Mouse (Mus musculus) gastrocnemius, adult 18-20 months (tissue): ENCODE data around the gene Ppp2ca. TPM values are rescaled to one million over a fixed set of nuclear protein-coding genes. Genes with fewer than 3 reads are reported as not detected.
"Not testable (repeated sequence)": the region's sequence is repeated elsewhere in the genome, so short reads cannot be mapped to it uniquely, and the experiment has no call there.

ENCODE experiments used
- DNase-seq: peaks from one replicate; pipeline ENCODE4 v3.0.0; 2021; ENCODE audit warnings: low spot score
- total RNA-seq, 2 experiments: library from RNA; stranded (reverse); gene quantifications; 2 replicates each; pipeline ENCODE4 v1.2.3; 2021

Gene Ppp2ca
- total RNA-seq, 2 experiments from 2014 or later = 38.8 to 50.3 TPM

DNA sequence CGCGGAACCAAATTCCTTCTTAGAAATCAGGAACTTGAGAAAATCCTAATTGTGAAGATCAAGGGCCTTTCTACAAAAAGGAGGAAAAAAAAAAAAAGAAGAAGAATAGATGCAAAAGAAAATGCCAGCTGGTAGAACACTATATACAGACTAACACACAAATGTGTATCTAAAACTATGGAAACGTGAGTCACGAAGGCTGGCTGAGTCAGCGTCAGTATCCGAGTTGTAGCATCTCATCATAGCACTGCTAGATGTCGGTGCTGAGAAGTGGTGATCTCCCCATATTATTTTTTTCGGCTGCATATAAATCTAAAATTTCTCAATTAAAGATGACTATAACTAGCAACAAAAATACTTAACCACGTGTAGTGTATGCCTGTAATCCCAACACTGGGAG is 7.2 kb upstream of the Ppp2ca start:
- no peak for DNase-seq

DNA sequence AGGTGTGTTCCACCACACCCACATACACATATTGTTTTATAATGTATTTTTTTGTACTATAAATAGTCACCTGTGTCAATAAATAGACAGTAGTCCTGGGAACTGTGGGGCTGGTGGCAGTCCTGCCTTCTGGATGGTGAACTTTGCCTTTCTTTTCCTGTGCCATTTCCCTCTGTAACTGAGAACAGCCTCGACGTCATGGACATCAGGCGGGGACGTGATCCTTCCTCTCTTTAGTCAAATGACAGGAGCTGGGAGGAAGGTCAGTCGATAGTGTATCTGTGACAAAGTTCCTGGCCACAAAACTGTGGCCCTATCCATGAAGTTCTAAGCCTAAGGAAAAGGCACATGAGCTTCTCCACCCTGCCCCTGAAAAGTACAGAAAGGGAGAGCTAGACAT is 3.9 kb upstream of the Ppp2ca start:
- peak; percentile 66 for DNase-seq

DNA sequence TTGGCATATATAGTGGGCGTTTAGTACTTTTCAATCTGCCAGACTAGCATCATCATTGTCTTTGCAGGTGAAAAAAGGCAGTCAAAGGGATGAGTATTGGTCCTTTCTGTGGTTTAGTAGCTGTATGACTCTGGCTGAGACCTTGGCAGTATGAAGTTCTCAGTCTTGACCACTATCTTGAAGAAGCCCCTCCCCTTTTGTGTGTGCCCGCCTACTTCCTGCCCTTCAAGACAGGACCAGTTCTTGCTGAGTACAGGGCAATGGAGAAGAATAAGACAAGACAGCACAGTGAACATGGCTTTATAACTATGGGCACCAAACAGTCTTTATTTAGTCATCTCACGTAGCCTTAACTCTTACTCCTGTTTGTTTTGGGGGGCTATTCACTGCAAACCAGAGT is 1.5 kb upstream of the Ppp2ca start:
- DNase-seq = no peak

DNA sequence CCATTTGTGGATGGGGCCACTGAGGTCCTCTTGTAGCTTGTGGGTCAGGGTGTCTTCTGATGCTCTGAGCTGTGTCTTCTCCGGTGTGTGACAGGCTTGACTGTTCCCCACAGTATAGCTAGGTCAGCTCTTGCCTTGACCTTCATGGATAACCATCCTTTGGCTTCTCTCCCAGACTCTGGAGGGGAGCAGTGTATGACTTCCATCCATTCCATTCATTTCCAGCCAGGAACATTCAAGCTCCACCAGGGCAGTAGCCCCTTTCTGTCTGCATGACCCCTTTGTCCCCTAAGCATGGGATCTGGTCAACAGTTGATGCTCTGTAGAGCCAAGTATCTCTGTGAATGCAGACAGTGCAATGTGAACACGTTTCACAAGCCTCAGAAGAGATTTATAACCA is 885 bp upstream of the Ppp2ca start:
- no peak for DNase-seq

DNA sequence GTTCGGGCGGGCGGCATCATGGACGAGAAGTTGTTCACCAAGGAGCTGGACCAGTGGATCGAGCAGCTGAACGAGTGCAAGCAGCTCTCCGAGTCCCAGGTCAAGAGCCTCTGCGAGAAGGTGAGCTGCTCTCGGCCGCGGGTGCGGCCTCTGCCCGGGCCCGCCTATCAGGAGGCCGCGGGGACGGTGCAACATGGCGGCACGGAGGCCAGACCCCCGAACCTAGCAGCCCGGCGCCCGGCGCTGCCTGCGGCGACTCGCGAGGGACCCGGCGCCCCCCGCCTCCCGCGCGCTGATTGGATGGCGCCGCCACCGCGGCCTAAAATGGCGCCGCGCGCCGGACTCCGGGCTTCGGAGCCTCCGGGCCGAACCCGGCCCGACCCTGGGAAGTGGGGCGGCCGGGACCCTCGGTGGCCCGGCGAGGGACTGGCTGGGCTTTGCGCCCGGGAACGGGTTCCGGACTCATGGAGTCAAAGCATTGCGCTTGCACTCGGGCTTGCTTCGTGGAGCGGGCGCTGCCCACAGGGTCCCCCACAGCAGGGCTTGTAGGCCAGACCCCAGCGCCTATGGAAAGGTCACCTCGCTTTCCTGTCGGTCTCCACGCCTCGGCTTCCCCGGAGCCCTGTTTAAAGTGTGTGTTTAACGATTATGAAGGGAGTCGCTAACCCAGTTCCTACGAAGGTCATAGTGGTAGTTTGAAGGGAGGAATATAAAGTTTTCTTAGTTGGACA is 715 bp downstream of the Ppp2ca start:
- peak; percentile 49 for DNase-seq

DNA sequence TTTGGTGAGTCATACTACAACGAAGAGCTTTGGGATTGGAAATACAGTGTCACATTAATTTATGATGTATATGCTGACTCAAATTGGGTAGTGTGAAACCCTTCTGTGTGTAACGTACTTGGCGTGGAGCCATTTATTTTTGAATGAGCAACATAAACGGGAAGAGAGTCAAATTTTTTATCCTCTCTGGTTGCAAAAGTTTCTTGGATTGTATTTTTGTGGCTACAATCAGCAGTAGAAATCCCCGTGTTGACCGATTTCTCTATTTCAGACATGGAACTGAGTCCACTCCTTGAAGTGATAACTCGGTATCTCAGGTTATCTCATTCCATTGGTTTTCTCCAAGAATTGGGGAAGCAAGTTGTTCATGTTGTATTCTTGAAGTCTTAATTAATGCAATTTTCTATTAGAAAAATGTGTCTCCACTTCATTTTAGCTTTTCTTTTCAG is 1.3 kb downstream of the Ppp2ca start:
- no peak for DNase-seq

DNA sequence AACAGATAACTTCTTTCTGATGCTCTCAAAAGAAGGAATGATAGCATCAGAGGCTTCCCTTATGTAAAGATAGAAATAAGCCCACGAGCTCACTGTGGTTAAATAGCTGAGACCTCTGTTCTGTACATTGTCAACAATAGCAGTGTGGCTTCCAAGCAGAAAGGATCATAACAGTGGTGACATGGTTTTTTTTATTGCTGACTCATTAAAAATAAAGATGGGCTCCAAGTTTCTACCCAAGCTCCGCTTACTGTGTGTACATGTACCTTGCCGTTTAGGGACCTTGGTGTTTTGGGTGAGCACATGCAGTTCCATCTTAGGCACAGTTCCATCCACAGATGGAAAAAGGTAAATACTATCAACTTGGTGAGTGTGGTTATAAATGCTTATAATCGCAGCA is 4.5 kb downstream of the Ppp2ca start:
- no peak for DNase-seq

DNA sequence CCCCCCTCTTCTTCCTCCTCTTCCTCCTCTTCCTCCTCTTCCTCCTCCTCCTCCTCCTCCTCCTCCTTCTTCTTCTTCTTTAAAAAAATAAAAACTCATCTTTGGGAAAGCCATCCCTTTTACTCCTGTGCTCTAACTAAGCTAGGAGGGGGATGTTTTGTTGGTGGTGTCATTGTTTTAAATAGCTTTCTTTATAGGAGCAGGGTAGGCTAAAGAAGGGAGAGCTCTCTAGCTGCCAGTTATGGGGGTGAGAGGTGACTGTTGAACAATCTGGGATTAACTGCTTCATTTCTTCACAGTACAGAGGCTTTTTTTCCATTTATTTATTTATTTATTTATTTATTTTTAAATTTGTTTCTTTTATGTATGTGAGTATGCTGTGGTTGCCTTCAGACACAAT is 7.0 kb downstream of the Ppp2ca start:
- DNase-seq = no peak

DNA sequence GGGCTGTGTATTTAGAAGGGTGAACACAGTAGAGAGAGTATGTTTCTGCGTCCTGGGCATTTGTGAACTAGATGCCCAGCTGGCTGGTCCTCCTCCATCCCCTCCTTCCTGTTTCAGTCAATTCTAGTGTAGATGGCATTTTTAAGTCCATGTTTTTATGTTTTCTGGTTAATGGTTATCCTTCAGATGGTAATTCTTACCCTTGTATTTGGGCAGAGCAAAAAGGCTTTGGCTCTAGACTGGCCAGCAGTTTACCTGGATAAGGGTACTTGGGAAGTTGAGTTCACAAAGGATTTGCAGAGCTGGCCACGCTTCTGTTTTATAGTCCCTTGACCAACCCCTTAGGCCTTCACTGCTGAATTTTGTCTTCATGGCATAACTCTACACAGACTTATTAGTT is 7.6 kb downstream of the Ppp2ca start:
- DNase-seq = no peak

DNA sequence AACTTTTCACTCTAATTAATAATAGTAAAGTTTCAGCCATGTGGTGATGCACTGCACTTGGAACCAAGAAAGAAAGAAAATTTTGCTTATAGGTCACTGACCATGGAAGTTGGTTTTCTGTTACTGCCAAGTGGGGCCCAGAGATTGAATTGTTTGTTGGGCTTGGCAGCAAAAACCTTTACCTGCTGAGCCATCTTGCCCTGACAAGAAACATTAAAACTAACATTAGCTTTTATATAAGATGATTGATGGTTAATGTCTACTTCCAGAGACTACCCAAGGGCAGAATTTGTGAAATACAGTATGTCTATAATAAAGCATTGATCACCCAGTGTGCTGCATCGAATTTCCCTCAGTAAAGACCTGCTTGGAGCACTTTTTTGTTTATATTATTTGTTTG is 8.0 kb downstream of the Ppp2ca start:
- DNase-seq = no peak

DNA sequence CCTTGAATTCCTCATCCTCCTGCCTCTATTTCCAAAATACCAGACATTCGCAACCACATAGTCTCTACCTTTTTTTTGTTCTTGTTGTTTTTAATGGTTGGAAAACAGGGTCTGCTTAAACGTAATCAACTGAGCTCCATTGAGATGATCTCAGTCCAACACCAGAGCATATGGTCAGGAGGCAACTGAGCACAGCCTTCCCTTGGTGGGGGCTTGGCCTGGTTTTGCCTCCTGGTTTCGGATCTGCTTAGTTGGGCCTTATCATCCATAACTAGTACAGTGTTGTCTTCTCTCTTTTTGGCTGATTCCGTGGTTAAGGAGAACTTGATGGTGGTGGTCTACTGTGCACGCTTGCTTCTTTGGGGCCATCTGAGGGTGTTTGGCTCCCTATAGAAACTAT is 10.3 kb downstream of the Ppp2ca start:
- no peak for DNase-seq

DNA sequence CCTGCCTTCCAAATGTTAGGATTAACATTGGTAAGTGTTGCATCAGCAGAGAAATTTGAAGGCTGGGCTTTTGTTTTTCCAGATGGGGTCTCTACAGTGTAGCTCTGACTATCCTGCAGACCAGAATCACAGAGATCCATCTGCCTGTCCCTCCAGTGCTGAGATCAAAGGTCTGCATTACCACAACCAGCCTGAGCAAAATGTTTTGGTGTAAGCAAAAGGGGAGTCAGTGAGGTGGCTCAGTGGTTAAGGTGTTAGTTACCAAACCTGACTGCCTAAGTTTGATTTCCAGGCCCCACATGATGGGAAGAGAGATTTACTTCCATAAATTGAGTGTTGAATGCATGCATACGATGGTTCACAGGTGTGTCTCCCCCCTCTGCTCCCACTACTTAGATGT is 10.9 kb downstream of the Ppp2ca start:
- DNase-seq = no peak

DNA sequence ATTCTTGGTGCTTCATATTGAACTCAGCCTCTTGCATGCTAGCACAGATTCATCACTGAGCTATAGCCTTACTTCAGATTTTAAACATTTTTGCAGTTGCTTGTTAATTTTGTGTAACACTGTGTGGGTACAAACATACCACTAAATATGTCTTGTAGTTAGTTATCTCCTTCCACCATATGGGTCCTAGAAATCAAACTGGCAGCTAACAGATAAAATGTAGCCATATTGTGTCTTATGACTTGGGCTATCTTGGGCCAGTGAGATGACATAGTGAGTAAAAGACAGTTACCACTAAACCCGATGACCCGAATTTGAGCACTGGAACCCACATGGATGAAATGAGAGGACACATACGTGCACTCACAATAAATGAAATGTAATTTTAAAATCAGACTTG is 17.0 kb downstream of the Ppp2ca start:
- DNase-seq = no peak

DNA sequence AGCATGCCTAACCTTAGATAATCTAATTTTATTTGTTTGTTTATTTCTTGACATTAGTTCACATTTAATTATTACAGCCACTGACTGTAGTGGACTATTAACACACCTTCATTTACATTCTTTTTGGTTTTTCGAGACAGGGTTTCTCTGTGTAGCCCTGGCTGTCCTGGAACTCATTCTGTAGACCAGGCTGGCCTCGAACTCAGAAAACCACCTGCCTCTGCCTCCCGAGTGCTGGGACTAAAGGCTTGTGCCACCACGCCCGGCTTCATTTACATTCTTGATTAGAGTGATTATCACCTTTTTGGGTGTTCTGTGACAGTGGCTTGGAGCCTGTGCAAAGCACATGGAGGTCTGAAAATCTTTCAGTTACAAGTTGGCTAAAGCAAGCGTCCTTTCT is 17.6 kb downstream of the Ppp2ca start:
- DNase-seq = not testable (repeated sequence)

DNA sequence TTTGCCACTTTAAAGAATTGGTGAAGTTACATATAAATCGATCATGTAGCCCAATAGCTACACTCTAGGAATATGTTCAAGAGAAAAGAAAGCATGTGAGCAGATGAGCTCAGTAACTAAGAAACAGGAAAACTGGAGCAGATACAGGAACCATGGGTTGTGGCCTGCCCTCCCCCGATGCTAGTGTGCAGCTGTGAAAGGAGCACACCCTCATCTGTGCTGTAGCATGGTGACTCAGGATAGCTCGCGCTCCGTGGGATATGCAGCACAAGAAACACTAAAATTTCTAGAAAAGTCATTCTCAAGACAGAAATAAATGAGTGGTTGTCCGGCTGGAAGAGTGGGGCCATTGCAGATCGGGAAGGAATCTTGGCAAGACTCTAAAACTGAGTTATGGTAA is 18.7 kb downstream of the Ppp2ca start:
- no peak for DNase-seq

DNA sequence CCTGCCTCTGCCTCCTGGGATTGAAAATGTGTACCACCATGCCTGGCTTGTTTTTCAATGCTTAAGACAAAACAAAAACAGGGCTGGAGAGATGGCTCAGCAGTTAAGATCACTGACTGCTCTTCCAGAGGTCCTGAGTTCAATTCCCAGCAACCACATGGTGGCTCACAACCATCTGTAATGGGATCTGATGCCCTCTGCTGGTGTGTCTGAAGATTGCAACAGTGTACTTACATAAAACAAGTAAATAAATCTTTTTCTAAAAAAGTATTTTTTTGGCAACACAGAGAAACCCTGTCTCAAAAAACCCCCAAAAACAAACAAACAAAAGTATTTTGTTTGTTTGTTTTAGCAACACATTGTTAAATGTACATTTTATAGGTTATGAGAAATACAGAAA is 21.9 kb downstream of the Ppp2ca start:
- not testable (repeated sequence) for DNase-seq

DNA sequence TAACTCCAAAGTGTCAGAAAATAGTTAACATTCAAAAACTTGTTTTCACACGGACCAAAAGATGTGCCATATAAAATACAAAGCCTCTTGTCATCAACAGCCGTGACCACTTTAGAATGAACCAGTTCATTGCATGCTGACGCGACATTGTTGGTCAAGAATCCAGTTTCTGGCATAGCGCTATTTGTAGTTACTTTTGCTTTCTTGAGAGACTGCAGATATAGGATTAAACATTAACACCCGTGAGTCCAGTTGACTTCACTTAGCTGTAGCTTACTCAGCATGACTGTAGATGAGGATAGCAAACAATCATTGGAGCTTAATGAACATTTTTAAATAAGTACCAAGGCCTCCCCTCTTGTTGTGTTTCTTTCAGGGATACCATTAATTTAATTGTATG is 23.6 kb downstream of the Ppp2ca start:
- DNase-seq = no peak

DNA sequence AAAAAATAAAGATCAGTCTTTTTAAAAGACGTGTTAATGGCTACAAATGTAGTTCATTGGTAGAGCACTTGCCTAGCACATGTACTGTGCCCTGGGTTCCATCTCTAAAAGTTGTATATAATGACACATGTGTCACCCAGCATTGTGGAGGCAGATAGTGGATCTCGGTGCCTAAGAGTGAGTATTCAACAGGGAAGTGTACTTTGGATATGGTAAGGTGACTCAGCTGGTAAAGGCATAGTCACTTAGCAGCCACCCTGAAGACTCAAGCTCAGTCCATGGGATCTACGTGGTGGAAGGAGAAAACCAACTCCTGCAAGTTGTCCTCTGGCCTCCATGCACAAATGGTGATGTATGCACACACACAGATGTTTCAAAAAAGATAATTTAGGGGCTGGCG is 26.0 kb downstream of the Ppp2ca start:
- no peak for DNase-seq

DNA sequence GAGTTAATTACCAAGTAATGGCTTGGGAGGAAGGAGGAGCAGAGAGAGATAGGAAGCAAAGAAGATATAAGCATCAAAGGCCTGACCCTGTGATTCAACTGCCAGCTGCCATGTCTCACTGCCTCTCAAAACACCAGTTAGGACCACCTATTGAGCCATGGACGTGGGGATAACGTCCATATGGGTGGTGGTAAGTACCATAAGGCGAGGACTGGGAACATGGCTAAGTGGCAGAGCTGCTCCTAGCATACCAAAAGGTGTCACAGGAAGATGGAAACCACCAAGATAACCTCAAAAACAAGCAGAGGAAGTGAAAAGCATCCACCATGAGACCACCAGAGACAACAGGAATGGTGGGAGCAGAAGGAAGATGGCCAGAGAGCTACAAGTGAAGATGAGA is 28.7 kb downstream of the Ppp2ca start:
- no peak for DNase-seq

DNA sequence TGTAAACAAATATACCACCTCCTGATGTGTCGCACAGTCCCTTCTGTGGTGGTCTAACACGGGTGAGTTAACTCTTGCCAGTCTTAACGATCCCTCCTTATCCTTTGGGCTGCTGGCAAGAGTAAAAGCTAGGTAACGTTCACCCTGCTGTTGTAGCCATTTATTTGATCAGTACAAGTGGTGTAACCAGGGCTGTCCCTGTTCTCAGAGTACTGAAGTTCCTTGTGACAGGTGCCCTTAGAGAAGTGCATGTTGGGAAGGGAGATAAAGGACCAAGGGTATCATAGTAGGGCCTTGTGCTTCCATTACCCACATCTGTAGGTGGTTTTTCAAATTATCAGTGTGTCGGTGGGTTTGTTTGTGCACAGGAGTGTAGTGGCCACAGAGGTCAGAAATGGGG is 29.3 kb downstream of the Ppp2ca start:
- no peak for DNase-seq

DNA sequence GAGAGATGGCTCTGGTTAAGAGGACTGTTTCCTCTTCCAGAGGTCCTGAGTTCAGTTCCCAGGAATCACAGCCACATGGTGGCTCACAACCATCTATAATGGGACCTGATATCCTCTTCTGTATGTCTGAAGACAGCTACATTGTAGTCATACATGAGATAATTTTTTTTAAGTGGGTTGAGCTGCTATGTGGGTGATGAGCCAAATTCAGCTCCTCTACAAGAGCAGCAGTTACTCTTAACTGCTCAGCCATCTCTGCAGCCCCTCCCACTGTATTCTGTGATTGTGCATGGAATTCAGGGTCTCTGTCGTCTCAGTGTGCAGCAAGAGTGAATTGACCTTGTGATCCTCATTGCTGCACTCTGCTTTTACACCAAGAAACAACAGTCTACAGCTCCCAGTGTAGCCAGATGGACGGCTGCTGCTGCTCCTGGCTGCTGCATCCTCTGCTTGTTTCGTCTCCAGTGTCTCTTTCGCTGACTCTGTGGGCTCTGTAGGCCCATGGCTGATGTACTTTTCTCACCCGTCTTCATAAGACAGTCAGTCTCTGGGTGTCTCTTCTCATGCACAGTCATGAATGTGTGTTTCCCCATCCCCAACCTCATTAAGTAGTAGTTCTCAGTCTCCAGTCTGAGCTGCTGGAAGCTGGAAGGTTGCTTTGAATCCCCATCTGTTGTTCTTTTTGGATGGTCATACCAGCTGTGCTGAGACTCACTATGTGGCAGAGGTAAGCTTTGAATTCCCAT is 30.0 kb downstream of the Ppp2ca start:
- no peak for DNase-seq

DNA sequence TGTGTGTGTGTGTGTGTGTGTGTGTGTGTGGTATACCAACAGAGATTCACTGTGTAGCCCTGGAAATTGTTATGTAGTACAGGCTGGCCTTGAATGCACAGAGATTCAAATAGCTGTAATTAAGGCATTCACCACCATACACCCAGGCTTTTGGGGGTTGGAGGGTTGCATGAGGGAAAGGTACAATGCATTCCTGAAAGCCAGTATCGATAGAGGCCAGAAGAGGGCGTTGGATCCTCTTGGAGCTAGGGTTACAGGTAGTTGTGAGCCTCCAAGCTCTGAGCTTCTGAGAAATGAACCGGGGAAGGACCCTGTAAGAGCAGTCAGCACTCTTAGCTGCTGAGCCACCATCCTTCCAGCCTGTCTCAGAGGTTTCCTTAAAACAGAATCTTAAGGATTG is 30.7 kb downstream of the Ppp2ca start:
- DNase-seq = no peak
